Mouse (Mus musculus) cerebellum, adult 18-20 months (tissue): ENCODE data around the gene Ubr1.
A peak's percentile ranks its signal among the peaks of the same experiment; 100 is the strongest.
"Not testable (repeated sequence)": the region's sequence is repeated elsewhere in the genome, so short reads cannot be mapped to it uniquely, and the experiment has no call there.

ENCODE experiments used
- DNase-seq, 2 experiments: peaks; one replicate each; pipeline ENCODE4 v3.0.0; 2021

Gene Ubr1

DNA sequence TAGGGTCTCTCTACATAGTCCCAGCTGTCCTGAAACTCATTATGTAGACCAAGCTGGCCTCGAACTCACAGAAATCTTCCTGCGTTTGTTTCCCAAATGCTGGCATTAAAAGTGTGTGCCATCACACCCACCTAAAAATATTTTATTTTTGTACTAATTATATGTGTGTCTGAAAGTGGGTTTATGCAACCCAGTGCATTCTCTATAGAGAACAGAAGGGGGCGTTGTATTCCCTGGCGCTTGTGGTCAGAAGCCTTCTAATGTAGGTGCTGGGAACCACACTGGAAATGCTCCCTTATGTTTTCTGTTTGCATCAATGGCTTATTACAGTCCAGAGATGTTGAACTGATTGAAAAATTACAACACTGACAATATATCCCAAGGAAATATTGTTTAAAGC, 5.8 kb upstream of the Ubr1 start:
- DNase-seq: no peak

DNA sequence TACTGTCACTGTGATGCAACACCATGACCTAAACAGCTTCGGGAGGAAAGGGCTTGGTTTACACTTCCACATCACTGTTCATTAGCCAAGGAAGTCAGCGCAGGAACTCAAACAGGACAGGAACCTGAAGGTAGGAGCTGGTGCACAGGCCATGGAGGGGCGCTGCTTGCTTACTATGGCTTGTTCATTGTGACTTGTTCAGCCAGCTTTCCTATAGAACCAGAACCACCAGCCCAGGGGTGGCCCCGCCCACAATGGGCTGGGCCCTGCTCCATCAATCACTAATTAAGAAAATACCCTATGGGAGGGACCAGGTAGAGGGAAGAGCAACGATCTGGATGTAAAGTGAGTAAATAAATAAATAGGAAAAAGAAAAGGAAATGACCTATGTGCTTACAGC, 2.4 kb upstream of the Ubr1 start:
- DNase-seq: no peak

DNA sequence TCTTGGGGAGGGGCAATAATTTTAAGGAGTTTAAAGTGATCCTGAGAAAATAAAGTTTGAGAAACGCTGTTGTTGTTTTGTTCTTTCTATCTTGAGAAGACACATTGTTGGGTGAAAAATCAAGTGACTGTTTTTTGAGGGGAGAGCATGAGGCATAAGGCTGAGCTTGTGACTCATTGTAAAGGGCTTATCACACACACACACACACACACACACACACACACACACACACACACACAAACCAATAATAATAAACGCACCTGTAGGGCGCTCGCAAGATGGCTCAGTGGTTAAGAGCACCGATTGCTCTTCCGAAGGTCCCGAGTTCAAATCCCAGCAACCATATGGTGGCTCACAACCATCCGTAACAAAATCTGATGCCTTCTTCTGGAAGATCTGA, 1.7 kb upstream of the Ubr1 start:
- DNase-seq: not testable (repeated sequence)

DNA sequence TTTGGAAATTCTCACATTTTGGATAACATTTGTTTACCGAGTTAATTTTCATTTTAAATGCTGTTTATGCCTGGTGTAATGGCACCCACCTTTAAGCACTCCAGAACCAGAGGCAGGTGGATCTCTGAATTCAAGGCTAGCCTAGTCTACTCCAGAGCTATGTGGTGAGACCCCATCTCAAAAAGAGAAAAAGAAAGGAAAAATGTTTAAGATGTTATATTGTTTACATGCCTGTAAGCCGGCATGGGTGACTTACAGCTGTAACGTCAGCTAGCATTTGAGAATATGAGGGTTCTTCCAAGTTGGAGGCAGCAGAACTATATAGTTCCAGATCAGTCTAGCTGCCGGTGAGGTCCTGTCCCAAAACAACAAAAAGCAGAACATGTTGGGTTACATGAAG, 1.3 kb upstream of the Ubr1 start:
- no peak for DNase-seq

DNA sequence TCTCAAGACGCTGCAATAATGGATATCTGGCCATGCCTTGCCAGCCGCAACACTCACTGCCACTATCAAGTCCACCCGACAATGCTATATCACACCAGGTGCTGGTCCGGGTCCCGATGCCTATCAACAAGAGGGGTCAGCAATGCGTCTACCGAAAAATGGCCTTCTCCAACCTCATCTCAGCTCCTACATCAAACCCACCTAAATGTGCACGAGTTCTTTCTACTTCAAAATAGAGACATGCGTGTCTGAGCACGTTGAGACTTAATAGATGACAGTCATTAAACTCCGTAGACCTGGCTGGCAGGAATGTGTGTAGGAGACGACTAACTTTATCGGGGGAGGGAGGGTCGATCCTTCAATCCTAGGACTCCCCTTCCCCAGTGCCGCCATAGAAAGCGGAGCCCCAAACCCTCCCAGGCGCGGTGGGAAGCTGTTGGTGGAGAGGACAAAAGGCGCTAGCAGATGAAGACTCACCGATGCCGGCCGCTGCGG, 423 bp downstream of the Ubr1 start:
- DNase-seq: peak; percentile 27 to 51

DNA sequence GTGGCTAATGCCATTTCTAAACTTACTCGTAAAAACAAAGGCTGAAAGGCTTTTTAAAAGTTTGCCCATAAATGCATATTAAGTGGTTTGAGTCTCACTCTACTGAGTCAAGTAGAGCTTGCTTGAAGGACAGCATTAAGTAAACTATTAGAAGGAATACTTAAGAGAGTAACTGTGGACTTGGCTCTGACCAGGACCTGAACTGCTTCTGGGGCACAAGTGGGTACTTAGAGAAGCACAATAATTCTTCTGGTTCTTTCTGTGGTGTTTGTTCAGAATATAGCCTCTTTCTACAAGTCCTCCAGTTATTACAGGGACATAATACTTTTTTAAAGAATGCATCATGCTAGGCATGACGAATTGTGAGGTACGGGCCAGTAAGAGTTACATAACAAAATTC, 5.0 kb downstream of the Ubr1 start:
- no peak for DNase-seq

DNA sequence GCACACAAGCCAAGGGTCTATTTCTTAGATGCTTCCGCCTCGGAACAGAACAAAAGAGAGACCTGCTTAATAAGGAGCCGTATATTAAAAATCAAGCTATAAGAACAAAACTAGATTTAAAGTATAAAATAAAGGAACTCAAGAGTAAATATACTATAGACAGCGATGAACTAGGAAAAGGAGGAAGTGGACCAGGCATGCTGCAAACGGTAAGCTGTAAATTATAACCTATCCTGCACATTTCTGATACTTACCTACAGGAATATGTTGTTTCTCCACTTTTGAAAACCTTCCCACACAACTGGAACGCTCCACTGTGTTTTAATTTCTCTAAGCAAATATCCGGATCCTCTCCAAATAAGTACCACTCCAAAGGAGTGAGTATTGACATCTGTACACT, 7.4 kb downstream of the Ubr1 start:
- no peak for DNase-seq

DNA sequence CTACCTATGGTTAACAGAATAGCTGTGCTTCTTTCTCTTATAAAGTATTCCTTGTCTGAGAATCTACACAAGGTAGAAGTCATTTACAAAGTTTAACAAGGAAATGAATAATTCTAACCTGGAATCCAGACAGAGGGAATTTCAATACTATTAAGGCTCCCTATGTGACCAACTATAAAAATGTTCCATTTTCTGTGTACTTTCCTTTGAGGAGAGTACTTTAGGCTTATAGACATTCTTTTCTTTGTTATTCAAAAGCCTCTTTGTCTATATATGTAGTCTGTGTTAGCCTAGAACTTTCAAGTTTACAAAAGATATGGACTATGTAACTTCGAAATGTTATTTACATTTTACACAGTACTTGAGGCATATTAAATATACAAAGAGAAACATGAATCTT, 10.3 kb downstream of the Ubr1 start:
- DNase-seq: no peak

DNA sequence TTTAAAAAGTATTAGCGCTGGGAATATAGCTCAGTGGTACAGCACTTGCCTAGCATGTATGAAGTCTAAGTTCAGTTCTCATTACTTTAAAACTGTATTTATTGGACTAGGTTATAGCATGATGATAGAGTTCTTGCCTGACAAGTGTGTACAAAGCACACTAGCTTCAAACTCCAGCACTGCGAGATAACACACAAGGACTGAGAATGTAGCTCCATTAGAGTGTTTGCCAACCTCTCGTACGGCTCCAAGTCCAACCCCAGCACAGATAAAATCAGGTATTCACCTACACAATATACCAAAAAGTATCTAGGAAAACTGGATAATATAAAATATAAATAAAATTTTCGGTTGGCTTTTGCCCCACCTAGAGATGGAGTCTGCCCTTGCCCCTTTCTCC, 10.7 kb downstream of the Ubr1 start:
- DNase-seq: no peak

DNA sequence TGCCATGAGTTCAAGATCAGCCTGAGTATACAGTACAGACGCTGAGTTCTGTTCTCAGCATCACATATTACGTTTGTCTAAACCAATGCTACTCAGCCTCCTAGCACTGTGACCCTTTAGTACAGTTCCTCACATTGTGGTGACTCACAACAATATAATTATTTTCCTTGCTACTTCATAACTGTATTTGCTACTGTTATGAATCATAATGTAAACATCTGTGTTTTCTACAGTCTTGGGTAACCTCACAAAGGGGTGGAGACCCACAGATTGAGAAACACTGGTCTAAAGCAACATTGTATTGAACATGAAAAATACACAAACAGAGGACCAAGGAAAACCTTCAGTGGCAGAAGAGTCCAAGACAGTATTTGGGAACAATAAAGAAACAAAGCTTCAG, 11.2 kb downstream of the Ubr1 start:
- DNase-seq: no peak

DNA sequence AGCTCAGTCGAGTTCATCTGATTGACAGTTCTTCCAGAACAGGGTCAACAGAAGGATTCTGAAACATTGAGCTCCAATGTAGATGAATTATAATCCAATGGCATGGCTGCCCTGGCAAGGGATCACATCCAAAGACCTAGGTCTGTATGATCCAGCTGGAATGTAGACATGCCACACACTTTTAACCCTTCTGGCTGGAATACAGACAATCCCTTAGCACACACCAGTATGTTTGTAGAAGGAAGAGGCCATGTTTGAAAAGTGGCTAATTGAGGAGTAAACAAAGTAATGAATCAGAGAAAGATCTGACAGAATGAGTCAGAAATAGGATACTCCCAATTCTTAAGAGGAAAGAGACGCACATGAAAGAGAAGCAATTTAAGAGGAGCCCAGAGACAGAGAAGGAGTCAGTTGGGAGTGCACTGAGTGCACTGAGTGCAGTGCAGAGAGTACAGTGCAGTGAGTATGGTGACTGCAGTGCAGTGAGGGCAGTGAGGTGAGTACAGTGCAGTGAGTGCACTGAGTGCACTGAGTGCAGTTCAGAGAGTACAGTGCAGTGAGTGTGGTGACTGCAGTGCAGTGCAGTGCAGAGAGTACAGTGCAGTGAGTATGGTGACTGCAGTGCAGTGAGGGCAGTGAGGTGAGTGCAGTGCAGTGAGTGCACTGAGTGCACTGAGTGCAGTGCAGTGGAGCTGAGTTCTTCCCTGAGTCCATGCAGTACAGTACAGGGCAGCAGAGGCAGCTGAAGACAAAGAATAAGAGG, 18.2 kb downstream of the Ubr1 start:
- no peak for DNase-seq

DNA sequence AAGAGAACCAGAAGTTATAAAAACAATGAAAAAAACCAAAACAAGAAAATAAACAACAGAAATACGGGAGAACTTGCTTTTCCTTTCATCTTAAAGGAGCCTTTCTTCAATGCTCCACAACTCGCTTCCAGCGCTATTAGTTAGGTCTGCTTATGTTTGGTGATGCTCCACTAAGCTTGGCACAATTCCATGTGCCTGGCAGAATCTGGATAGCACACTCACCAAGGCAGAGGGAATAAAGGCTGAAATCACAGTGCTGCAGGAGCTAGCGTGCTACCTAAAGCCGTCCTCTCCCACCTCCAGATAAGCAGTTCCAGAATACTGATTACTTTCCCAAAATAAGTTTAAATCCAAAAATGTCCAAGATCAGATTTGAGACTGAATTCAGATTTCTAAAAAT, 19.3 kb downstream of the Ubr1 start:
- peak; percentile 67 to 71 for DNase-seq

DNA sequence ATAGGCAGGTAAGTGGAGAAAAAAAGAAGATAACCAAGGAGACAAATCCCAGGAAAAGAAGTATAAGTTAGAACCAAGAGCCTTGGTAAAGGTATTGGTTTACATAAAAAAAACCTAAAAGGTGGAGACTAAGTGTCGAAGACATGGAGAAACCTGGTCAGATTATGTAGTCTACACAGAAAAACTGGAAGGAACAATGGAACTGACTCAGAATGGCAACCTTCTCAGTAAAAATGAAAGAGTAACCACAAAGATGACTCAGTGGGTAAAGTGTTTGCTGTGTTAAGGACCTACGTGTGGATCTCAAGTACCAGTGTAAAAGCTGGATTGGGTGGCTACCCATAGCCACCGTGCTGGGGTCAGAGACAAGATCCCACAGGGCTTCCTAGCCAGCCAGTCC, 37.5 kb downstream of the Ubr1 start:
- no peak for DNase-seq

DNA sequence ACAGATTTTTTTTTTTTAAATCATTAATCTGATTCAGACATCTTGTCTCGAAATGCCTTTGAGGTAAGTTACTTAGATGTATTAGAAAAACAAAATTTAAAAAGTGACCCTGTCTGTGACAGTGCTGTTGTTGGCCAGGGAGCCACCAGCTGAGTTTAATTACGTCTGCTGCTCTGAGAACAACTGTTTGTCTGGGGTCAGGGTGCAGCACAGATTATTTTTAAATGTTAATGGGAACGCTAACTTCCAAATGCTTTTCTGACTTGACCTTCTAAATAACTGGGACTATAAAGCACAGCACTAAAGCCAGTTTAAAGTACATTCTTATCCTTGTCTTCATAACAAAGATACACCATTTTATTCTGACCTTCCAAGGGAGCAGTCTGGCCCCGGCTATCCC, 61.0 kb downstream of the Ubr1 start:
- no peak for DNase-seq

DNA sequence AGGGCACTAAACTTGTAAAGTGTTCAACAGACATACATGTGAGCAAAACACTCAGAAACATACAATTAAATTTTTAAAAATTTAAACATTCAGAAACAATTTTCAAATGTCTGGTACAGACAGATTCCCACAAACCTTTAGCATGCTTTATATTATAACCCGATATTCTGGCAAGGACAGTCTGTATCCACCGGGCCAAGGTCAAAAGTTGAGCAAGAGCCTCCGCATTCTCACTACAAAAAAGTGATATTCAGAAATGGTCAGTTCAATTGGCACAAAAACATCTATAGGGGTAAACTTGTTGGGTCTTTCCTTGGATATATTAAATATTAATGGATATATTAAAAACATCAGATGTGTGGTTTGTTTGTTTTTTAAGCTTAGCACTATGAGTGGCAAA, 74.2 kb downstream of the Ubr1 start:
- DNase-seq: no peak

DNA sequence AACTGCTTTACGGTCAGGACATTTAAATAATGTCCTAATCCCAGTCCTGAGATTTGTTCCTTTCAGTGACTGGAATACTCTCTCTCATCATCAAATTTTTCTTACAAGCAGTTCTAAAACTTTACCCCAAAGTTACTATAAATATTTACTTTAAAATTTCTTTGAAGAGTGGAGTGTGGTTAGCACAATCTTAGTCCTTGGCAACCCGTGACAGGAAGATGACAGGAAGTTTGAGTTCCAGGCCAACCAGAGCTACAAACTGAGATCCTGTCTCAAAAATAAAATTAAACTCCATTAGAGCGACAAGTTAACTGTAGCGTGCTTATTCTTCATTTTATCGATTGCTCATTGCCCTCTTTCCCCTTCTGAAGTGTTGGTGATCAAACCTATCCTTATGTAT, 82.9 kb downstream of the Ubr1 start:
- DNase-seq: no peak

DNA sequence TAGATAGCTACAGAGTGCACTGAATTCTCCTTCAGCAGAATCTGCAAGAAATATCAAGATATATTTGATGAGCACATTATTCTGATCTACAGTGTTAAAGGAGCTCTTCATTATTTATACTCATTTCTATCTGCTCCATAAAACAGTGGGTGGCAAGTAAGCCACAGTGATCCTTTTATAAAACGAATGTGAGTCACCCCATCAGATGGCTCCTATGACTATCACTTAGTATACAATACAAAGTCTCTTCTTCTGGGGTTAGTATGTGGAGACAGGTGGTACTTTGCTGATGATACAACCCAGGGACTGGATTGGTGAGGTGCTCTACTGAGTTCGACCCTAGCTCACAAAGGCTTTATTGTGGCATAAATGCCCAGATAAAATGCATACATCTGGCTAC, 97.3 kb downstream of the Ubr1 start:
- DNase-seq: no peak

DNA sequence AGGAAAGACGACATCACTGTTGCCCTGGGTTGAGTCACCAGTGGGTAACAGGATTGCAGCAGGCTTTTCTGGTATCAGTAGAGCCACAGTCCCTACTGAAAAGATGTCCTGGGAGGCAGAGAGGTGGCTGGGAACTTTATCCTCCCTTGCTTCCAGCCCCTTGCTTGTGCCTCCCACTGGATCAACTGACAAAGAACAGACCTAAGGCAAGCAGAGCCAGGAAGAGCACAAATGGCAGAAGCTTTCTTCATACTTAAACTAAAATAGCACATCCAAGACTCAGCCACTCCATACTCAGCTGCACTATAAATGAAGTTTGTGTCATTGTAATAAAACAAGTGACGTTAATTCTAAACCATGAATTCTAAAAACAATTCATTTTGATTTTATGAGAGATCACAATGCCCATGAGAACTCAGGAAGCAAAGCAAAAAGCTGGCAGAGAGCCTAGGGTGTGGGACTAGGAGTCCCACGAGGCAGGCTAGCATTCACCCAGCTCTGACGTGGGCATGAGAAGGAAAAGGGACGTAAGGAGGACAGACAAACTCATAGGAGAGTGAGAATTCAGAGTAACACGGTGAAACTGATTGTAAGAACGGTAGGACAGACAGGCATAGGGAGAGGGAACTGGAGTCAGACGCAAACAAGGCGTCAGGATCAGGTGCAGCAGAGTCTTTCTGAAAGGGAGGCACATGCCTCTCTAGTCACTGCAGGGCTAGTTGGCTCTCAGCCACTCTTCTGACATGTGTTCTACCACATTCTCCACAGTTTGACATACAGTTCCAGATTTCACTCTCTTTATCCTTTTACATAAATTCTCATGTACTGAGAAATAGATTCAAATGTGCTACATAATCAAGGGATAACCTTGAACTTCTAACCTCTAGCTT, 98.8 kb downstream of the Ubr1 start:
- DNase-seq: no peak

DNA sequence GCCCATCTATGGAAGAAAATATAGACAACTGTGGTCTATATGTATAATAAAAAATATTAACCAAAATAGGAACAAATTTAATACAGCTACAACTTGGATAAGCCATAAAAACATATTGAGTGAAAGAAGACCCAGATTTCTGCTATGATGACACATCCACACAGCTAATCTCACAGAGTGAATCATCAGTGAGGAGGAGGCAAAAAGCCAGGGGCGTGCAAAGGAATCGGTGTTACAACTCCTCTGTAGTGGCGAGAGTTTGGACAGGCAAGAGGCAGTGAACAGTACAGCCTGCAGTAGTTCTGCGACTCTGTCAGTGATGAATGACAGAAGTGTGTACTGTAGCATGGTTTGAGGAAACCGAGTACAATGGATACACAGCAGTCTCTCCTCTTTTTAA, 103.2 kb downstream of the Ubr1 start:
- no peak for DNase-seq

DNA sequence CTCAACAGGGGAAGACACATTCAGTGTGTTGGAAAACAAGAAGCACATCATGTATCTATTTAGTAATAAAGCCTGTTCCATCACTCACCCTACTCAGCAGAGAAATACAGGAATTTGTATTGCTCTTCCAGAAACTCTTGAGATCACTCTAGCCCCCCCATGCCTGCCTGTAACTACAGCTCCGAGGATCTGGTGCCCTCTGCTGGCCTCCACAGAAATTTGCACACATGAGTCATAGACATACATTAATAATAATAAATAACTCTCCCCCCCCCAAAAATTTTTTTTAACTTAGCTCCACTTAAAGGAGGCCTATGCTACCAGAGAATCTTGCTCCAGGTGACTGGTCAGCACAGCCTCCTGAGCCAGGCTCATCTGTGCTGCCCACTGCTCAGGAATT, 104.0 kb downstream of the Ubr1 start:
- DNase-seq: peak; percentile 40 to 54

DNA sequence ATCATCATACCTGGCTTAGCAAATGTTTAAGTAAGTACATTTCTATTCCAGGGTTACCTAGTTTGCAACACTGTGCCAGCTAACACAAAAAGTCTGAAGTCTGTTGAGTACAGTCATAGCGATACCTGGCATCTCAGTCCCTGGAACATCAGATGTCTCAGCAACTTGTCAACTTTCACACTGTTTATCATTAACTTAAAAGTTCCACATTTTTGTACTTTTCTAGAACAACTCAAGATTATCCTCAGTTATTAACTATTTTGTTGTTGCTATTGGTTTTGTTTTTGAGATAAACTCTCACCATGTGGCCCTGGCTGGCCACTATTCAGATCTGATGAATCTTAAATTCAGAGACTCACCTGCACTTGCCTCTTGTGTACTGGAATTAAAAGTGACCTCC, 107.1 kb downstream of the Ubr1 start:
- DNase-seq: no peak

DNA sequence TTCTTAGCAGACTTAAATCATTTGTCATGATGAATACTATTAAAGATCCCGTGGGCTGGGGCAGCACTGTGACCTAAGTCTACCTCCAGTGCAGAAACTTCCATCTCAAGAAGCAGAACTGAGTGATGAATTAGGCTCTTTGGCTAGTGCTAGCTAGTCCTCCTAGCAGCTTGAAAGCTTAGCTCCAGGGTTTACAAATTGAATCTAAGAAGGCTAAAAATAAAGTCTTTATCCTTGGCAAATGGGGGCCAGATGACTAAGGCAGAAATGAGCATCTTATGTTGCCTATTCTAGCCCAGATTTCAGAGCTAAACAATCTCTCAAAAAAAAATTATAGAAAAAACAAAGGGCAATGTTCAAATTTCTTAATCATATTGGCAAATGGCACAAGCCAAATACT, 109.8 kb downstream of the Ubr1 start:
- no peak for DNase-seq

DNA sequence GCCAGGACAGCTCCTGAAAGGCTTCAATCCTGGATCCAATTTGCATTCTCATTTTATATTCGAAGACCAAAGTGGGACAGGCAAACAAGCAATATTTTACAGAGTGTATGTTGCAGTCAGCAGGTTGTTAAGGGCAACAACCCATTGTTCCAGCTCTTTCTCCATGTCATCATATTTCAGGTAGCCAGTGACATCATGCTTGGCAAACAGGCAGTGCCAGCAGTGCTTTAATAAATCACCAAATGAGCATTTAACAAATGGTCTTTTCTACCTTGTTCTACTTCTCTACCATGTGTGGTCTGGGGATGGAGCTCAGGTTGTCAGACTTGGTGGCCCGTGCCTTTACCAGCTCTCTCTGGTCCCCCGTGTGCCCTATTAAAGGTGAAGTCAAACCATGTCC, 112.4 kb downstream of the Ubr1 start:
- no peak for DNase-seq

DNA sequence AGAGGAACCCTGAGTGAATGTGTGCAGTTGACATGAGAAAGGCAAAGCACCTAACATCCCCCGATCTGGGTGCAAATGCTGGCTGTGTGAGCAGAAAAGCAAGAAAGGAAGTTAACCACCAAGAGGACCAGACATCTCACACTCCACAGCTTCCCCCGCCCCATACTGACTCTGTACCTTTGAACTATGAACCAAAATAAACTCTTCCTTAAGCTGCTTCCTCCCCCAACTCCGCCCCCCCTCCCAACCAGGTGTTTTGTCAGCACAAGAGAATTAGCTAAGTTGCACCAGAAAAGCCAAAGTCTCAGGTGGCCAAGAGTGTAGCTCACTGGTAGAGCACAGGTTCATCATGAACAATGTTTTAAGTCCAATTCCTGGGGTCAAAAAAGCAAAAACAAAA, 117.4 kb downstream of the Ubr1 start:
- DNase-seq: no peak
